Mouse (Mus musculus): ENCODE measurements around the gene Ccdc6.

- TF ChIP-seq POLR2A (IDR thresholded peaks at IDR 0.05; ENCODE audit: insufficient read depth, low read depth, low read length) (no peak), CTCF (IDR thresholded peaks at IDR 0.05) (no peak)
These were observed 39.9 kb upstream of the Ccdc6 start for GRCm38 (mm10) chr10:70057064-70057463.
